Mouse (Mus musculus) heart, adult 10 weeks (tissue): ENCODE data around the gene Pla2g4b. TPM values are rescaled to one million over a fixed set of nuclear protein-coding genes. Genes with fewer than 3 reads are reported as not detected.

Experiments used
- polyA plus RNA-seq: library from polyadenylated mRNA; stranded (reverse); fragments of 350-450 nt; fragmentation: Illumina TruSeq; extraction: RNeasy Lipid Tissue Mini Kit (QIAGEN cat#74804); gene quantifications from one replicate; pipeline ENCODE4 v1.2.3, GENCODE M21; 2014; ENCODE audit warnings: low read depth, low replicate concordance

The Pla2g4b gene
- polyA plus RNA-seq, result 2.2 TPM

DNA sequence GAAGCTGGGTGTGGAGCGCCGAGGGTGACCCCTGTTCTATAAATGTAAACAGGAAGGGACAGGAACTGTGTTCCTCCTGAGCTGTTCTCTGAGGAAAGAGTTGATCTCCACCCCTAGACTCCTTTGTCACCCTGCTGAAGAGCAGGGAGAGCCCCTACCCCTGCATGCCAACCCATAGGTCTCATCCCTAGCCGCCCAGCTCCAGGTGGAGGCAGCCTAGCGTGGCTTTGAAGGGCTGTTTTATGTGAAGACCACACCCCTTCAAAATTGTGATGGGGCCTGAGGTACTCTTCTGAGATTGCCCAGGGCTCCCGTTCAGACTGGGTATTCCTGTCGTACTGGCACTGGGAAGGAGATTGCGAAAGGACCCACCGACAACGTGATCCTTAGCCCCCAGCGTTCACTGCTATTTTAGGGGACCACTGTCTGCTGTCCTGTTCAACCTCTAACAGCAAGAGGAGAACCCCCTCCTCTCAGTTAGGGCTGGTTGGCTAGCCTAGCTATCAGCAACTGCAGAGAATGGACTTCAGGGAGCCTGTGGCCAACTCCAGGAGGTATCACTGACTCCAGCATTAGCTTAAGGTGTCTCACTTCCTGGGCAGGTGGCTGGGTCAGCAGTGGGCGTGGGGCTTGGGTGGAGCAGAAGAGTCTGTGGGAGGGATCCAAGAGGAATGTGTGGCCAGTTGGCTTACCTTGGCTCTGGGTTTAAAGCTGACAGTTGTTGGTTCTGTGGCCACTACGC, at the start of gene Pla2g4b:
Gene Pla2g4b, plus strand, starts transcription at position 692 of the 742 bp plus-strand sequence.

DNA sequence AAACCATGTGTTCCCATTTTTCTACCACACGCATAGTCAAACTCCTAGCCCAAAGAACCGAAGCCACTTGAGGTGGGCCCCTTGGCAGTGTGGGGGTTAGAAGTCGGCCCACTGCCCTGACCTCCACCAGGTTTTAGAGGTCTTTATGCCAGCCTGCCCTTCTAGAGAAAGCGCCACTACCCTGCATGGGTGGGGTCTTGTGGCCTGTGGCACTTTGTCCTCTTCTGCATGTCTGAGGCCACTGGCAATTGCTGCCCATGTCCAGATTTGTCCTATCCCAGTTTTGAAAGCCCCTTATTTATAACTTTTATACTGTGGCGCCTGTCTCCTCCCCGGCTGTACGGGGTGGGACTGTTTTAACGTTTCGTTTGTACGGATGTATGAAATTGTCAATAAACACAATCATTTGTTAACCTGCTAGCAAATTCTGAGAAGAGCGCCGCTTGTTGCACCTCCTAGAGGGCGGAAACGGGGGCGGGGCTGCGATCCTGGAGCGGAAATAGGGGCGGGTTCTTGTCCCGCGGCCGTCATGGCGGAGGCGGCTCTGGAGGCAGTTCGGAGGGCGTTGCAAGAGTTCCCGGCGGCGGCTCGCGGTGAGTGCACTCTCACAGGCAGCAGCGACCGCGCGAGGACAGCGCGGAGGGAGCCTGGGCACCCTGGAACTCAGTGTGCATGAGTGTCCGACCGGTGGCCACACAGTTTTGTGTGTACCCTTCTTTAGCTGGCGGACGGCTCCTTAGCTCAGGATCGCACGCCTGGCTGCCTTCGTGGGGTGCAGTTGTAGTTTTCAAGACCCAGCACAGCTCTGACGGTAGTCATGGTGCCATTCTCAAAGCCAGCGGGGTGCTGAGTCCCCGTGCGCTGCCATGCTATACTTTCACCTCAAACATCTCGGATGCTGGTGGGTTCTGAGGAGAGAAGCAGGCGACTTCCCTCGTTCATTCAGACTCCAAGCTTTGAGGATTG, 6.0 kb upstream of the Pla2g4b start, which contains the start of the genes Jmjd7 and Gm28042:
Gene Jmjd7, plus strand, starts transcription at position 500 of the 966 bp plus-strand sequence.
Gene Gm28042, plus strand, starts transcription at position 510 of the 966 bp plus-strand sequence.

Other genes with a start within 250 kb of the Pla2g4b start
- 10.8 TPM for gene Rpap1, start 245.9 kb upstream of the Pla2g4b start, polyA plus RNA-seq
- 1.9 TPM for gene Tyro3, start 235.7 kb upstream of the Pla2g4b start, polyA plus RNA-seq
- gene Mga, start 136.2 kb upstream of the Pla2g4b start, polyA plus RNA-seq, result 14.5 TPM
- gene Mapkbp1, start 60.7 kb upstream of the Pla2g4b start, polyA plus RNA-seq, result 8.1 TPM
- 6.3 TPM for gene Jmjd7, start 5.9 kb upstream of the Pla2g4b start, polyA plus RNA-seq
- gene Gm28042, start 5.9 kb upstream of the Pla2g4b start, polyA plus RNA-seq, result 3.2 TPM
- gene Ehd4, start 121.2 kb downstream of the Pla2g4b start, polyA plus RNA-seq, result 270 TPM
- 5.9 TPM for gene Pla2g4e, start 211.9 kb downstream of the Pla2g4b start, polyA plus RNA-seq